Mouse (Mus musculus) ES-Bruce4 (cell line): ENCODE measurements around the gene Snrpc. TPM values are rescaled to one million over a fixed set of nuclear protein-coding genes. Genes with fewer than 3 reads are reported as not detected.
A peak's percentile ranks its signal among the peaks of the same experiment; 100 is the strongest.

Source experiments
- H3K27ac ChIP-seq: 2 replicates; pipeline ENCODE4 v1.5.1; 2012; ENCODE audit warnings: low read length, inconsistent platforms; ENCODE audit not compliant: insufficient read depth
- H3K27me3 ChIP-seq: 2 replicates; pipeline ENCODE4 v1.6.1; 2012; ENCODE audit warnings: mild to moderate bottlenecking, low read length, inconsistent platforms; ENCODE audit not compliant: control insufficient read depth, poor library complexity, insufficient read depth, severe bottlenecking
- H3K36me3 ChIP-seq: 2 replicates; pipeline ENCODE4 v1.6.1; 2012; ENCODE audit warnings: inconsistent platforms, mild to moderate bottlenecking, low read length, moderate library complexity; ENCODE audit not compliant: control insufficient read depth, poor library complexity, insufficient read depth, severe bottlenecking
- H3K4me1 ChIP-seq: one replicate; pipeline ENCODE4 v1.8.1; 2011; ENCODE audit warnings: low read length; ENCODE audit not compliant: control insufficient read depth, insufficient read depth
- H3K4me3 ChIP-seq: 2 replicates; pipeline ENCODE4 v1.5.1; 2011; ENCODE audit warnings: low read depth, mild to moderate bottlenecking, low read length
- H3K9ac ChIP-seq: 2 replicates; pipeline ENCODE4 v1.6.1; 2012; ENCODE audit warnings: low read depth, mild to moderate bottlenecking, inconsistent platforms; ENCODE audit not compliant: poor library complexity, severe bottlenecking
- H3K9me3 ChIP-seq: replicated peaks from 2 replicates; pipeline ENCODE4 v1.6.1; 2012; ENCODE audit warnings: mild to moderate bottlenecking, low read length, inconsistent platforms; ENCODE audit not compliant: control insufficient read depth, poor library complexity, insufficient read depth, severe bottlenecking
- CTCF ChIP-seq: IDR thresholded peaks from one replicate; pipeline ENCODE4 v1.8.1; 2011; ENCODE audit warnings: low read depth, low read length
- EP300 ChIP-seq: IDR thresholded peaks from 2 replicates; pipeline ENCODE4 v1.6.1; 2011; ENCODE audit warnings: low read depth, low read length; ENCODE audit not compliant: insufficient read depth
- POLR2A ChIP-seq: IDR thresholded peaks from one replicate; pipeline ENCODE4 v1.8.1; 2011; ENCODE audit warnings: low read length; ENCODE audit not compliant: insufficient read depth
- polyA plus RNA-seq: library from polyadenylated mRNA; stranded (reverse); fragments of >200 nt; gene quantifications from 2 replicates; pipeline ENCODE4 v1.2.4, GENCODE M21; 2011; ENCODE audit warnings: low read depth; ENCODE audit not compliant: missing spikeins, insufficient read depth, insufficient read length

The Snrpc gene
- polyA plus RNA-seq, 1 experiment, result 266 TPM

DNA sequence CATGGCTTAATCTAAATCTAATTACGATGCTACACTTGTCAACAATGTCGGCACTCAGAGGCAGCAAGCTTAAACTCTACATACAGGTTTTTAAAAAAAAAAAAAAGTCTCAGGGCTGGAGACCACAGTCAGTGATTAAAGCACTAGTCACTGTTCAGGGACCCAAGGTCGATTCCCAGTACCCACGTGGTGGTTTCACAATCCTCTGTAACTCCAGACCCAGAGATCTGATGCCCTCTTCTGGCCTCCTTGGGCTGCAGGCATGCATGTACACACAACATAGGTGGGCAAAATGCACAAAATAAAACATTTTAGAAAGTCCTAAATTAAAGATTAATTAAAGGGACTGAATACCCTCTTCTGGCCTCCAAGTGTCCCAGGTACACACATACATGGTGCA lies 34.2 kb upstream of the Snrpc start:
- Histone ChIP-seq H3K27ac (no peak overlapping the region), H3K36me3 (no peaks in the 10 kb centered on the region), H3K4me3 (no peak overlapping the region), H3K9me3 (no peaks in the 10 kb centered on the region), H3K27me3 (no peaks in the 10 kb centered on the region), H3K9ac (no peak overlapping the region), H3K4me1 (peaks cover 6% of the 10 kb centered on the region)
- TF ChIP-seq CTCF (peak; percentile 27), POLR2A (no peak)

DNA sequence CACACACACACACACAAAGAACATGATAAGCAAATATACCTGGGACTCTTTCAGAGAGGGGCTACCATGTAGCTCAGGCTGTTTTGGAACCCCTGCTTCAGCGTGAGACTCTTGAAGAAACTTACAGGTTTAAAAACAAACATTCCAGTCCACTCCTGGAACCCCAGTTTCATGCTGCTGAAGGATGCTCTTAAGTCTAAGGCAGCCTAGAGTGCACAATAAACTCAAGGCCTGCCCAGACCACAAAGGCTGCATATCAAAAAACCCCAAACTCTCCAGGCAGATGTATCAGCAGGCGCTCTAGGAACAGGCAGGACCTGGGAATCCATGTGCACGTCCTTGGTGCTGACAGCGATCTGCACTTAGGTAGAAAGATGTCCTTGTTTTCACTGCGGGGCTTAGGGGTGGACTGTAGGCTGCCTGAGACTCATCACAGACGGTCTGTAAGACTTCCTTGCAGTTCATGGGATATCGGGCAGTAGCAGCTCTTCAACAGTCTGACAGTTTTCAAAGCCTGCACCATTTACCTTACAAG lies 33.7 kb upstream of the Snrpc start:
- no peak for TF ChIP-seq POLR2A
- TF ChIP-seq CTCF, result no peak
- TF ChIP-seq EP300, result no peak
- Histone ChIP-seq H3K27me3 (no peaks in the 10 kb centered on the region), H3K9ac (no peak overlapping the region), H3K4me1 (peaks cover 6% of the 10 kb centered on the region), H3K9me3 (no peaks in the 10 kb centered on the region), H3K4me3 (no peak overlapping the region), H3K27ac (no peak overlapping the region), H3K36me3 (no peaks in the 10 kb centered on the region)

DNA sequence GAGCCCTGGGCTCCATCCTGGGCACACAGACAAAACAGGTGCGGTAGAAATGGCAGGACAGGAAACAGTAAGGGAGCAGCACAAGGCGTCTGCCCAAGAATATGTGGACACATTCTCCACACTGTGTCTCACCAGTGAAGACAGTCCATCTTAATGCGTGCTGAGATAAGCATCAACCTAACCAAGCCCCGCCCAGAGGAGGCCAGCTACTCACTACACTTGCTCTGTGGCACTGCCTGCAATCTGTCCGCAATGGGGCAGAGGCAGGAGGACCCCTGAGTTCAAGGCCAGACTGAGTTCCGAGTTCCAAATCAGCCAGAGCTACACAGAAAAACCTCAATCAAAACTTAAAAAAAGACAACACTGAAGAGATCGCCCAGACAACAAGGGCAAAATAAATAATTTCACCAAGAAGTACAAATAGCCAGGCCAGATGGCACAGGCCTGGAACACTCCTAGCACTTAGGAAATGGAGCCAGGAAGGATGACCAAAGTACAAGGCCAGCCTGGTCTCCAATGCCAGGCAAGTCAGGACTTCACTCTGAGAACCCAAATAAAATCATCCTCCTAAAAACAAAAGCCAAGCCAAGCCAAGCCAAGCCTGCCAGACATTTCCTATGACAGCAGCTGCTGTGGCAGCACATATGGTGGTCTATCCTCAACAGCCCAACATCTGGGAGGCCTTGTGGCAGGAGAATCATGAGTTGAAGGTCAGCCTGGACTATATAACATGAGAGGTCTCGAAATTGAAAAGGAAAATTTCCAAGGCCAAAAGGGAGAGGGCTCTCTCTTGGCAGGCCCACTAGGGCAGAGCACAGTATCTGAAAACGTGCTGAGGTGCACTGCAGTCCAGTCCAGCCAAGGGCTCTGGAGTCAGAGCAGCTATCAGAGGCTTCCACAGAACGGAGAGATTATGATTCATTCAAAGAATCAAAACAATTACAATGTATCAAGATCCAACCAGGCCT lies 32.9 kb upstream of the Snrpc start:
- no peak for TF ChIP-seq POLR2A
- TF ChIP-seq EP300, result no peak
- TF ChIP-seq CTCF, result no peak
- Histone ChIP-seq H3K27ac (no peak overlapping the region), H3K36me3 (no peaks in the 10 kb centered on the region), H3K27me3 (no peaks in the 10 kb centered on the region), H3K4me3 (no peak overlapping the region), H3K9me3 (no peaks in the 10 kb centered on the region), H3K9ac (no peak overlapping the region), H3K4me1 (peaks cover 6% of the 10 kb centered on the region)

DNA sequence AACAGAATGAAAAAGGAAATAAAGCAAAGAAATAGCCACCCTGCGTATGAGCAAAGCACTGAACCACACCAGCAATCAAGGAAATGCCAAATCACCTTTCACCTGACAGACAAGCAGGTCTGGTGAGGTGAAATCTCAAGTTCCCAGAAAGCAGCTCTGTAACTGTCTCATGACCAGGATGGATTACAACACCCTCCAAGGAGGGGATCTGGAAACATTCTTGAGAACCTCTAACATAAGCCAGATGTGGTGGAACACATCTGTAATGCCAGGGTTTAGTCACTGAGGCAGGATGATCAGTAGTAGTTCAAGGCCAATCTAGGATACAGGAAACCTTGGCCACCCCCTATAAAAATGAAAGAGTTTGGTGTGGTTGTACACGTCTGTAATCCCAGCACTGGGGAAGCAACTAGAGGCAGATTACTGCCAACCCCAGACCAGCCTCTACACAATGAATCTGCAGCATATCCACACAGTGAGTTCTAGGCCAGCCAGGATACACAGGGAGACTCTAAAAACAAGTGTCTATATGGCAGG lies 30.3 kb upstream of the Snrpc start:
- Histone ChIP-seq H3K9me3 (no peaks in the 10 kb centered on the region), H3K4me1 (peaks cover 6% of the 10 kb centered on the region), H3K9ac (no peak overlapping the region), H3K27me3 (no peaks in the 10 kb centered on the region), H3K36me3 (0 out of 2 replicates have a peak, but pooled peaks cover 2% of the 10 kb centered on the region), H3K27ac (no peak overlapping the region), H3K4me3 (no peak overlapping the region)
- TF ChIP-seq CTCF (no peak), EP300 (no peak), POLR2A (no peak)

DNA sequence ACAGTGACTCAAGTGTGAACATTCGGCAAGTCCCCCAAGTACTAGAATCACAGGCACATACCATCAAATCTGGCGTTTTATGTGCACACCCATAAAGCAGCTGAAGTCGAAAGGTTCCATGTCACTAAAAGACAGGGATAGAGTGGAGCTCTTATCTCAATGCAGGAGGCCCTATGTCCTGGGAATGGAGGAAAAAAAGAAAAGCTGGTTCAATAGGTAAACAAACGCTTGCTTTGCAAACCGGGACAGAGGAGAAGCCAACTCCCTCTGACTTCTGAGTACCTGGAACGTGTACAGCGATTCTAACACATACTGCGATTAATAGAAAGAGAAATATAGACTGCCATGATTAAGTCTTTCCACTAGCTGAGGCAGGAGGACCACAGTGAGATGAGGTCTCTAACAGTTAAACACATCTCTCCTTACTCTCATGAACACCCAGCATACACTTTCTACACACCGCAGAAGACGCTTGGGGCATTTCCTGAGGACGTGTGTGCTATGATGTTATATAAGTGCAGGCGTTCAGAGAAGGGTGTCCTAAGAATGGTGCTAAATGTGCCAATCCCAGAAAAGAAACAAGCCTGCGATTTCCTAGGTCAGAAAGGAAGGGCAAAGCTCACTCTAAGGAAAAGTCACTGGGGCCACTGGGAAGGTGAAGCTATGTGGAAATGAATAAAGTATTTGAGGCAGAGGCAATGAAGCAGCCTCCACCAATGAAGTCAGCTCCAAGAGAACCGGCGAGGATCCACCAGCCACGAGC lies 27.2 kb upstream of the Snrpc start:
- Histone ChIP-seq H3K36me3 (0 out of 2 replicates have a peak, but pooled peaks cover 2% of the 10 kb centered on the region), H3K4me1 (no peaks in the 10 kb centered on the region), H3K4me3 (no peak overlapping the region), H3K9me3 (no peaks in the 10 kb centered on the region), H3K9ac (no peak overlapping the region), H3K27ac (no peak overlapping the region), H3K27me3 (no peaks in the 10 kb centered on the region)
- TF ChIP-seq CTCF (no peak), POLR2A (no peak), EP300 (no peak)
